Mouse (Mus musculus): Measurements from ENCODE around the gene Mapk8ip2.

Gene Mapk8ip2

DNA sequence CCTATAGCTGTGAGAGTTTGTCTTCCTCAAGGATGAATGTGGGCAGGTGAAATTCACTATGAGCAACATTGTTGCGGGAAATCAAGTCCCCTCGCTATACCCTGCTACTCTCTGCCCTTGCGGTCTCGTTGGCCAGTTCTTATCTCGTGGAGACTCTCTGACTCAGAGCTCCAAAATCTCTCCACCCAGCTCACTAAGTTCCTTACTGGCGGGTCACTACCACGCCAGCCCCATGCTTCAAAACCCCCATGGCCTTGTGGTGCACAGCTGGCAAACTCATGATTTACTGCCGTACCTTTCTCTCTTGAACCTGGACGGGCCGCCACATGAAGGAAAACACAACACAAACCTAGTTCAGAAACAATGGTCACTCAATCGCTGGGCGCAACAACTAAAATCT, 34.5 kb downstream of the Mapk8ip2 start:
- no peak for DNase-seq

DNA sequence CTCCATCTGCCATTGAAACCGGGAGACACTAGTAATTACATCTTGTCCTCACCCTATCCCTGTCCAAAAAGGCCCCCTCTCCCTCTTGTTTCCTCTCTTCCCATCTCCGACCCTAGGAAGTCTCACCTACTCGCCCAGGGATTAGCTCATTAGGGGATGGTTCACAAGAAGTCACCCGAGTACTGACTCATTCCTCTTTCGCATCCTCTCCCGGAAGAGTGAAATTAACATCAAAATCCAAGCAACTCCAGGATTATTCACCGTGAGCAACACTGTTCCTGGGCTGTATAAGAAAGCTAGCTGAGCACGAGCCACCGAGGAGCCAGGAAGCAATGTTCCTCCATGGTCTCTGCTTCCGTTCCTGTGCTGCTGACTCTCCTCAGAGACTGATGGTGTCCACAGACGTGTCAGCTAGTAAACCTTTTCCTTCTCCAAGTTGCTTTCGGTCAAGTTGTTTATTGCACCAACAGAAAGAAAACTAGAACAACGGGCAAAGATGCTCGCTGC, 35.0 kb downstream of the Mapk8ip2 start:
- DNase-seq = no peak

DNA sequence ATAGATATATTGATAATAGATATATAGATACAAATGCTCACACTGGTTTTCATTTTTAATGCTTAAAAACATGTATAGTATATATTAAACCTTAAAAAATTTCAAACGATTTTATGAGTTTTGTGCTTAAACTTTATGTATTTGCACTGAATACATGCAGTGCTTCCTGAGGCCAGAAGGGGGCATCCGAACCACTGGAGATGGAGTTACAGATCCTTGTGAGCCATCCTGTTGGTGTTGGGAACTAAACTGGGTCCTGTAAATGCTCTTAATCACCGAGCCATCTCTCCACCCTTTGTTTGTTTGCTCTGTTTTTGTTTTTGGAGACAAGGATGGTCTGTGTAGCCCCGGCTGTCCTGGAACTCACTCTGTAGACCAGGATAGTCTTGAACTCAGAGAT, 41.3 kb downstream of the Mapk8ip2 start:
- no peak for DNase-seq

DNA sequence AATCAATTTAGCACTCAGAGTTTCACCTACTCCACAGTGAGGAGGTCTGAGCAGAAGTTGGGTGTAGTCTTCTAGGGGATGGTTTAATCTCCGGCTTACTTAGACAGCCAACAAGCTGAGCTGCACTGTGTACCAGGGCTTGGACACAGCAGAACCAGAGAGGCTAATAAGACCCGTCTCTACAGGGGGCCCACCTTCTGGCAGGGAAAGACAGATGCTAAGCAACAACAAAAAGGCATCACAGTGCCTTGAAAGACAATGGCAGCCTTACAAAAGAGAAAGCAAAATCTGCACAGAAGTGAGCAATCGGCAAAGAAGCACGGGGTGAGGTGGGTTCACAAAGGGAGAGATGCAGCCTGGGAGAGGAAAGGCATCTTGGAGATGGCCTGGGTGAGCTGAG, 42.4 kb downstream of the Mapk8ip2 start:
- no peak for DNase-seq

DNA sequence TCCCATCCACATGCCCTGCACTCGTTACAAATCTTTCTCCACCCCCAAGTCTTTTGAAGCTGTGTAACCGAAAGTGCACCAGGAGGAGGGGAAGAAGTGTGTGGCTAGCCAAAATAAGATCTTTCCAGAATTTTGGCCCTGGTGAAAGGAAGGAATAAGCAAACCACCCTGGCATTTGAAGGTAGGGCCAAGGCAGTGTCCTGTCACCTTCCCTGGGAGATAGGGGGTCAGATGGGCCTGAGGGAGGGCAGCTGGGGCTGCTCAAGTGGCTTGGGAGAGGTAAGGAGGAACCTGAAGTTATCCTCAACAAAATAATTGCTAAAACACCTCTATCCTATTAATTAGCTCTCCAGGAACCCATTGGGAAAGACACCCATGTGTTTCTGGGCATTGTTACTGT, 43.1 kb downstream of the Mapk8ip2 start:
- no peak for DNase-seq

DNA sequence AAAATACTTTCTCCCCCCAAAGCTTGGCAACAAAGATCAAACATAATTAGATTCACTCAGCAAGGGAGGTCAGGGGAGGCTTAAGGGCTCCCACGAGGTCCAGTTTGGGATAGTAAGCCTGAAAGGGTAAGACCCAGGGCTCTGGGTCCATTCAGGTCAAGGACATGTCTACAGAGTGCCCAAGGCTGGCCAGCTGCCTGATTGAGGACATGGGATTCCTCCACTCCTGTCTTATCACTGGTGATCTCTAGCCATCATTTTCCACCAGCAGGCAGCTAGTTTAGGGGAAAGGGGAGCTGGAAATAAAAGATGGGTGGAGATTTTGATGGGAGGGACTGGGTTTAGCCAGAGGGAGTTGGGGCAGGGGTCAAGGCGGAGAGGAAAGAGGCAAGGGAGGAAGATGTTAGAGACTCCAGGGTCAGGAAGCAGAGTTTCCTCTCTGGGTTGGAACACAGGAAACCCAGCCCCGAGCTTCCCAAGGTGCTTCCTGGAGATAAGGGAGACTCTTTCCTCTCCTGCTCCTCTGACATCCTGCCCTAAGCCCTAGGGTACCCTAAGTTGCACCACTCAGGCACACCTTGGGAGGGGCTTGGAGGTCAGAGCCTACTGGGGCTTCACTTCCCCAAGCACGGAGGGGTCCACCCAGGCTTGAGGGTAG, 43.8 kb downstream of the Mapk8ip2 start:
- DNase-seq = no peak

DNA sequence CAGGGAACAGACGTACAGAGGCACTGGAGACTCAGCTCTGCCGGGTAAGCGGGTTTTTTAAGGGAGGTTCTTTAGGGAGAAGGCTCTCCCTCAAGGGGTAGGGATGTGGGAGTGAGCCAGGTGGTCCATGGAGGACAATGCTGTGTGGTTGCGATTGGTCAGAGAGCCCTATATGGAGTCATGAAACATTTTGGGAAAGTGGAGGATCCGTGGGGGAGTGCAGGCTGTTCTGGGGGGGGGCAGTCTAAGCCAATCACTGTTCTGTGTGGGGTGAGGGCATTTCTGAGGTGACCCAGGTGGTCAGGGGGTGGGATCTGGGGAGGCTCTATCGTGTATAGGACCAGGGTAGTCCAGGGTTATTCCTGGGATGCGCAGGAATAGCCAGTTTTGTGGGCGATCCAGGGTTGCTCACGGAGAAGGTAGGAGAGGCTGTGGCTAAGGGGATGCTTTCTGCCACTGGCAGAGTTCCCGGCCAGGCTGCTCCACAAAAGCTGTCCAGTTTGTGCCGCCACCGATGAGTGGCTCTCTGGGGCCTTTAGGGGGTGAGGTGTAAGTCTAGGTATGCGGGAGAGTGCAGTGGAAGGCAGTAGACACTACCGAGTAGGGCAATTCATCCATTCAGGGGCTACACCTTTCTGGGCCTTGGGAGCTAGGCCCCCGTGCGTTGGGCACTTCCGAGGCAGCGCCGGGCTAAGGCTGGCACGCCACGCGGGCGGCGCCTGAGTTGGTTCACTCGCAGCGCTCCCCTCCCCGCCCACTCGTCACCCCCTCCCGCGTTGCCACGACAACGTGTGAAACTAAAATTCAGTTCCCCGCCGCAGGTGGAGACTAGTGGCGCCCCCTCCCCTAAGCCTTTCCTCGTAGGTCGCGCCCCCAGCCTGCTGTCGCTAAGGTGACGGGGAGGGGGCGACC, 44.6 kb downstream of the Mapk8ip2 start:
- peak; percentile 70 for DNase-seq

DNA sequence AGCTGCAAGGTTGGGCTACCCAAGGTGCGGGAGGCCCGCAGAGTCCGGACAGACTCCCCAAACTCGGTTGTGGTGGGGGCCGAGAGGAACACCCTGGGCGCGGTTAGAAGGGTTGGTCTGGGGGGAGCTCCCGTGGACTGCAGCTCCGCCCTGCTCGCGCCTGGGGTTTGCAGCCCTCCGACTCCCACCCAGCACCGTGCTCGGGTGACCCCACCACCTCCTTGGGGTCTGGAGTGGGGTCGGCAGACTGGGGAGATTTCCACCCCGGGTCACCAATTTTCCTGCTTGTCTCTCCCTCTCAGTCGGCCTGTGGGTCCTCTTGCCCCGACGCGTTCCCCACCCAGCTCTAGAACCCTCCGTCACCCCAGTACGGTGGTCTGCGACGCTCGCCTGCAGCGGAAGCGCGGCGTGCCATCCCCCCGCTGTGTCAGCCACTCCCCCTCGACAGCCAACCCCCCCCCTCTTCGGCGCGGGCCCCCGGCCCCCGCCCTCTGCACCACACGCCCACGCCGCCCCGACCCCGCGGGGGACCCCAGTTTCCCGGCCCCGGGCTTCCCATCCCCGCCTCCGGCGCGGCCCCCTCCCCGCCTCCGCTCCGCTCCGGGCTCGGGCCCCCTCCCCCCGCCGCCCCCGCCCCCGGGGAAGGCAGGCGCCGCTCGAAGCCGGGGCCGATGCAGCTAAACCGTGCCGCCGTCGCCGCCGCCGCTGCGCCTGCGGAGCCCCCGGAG, 45.4 kb downstream of the Mapk8ip2 start, which contains the start of gene Shank3:
TSS of gene Shank3 (plus strand) at position 663 of the 728 bp plus-strand sequence.
- DNase-seq = no peak

DNA sequence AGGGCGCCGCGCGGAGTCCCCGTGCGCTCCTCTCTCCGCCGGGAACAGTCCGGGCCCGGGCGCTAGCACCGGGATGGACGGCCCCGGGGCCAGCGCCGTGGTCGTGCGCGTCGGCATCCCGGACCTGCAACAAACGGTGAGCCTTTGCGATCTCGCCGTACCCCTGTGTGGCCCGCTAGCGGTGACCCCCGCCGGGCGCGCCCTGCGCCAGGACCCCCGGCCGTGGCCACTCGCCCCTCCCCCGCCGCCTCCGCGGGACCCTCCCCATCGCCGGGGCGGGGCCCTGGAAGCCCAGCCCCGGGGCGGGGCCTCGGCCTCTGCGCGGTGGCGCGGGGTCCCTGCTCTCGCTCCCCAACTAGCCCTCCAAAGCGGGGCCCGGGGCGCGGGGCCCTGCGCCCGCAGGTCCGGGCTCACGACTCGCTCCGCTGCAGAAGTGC, 46.1 kb downstream of the Mapk8ip2 start:
- DNase-seq = no peak

DNA sequence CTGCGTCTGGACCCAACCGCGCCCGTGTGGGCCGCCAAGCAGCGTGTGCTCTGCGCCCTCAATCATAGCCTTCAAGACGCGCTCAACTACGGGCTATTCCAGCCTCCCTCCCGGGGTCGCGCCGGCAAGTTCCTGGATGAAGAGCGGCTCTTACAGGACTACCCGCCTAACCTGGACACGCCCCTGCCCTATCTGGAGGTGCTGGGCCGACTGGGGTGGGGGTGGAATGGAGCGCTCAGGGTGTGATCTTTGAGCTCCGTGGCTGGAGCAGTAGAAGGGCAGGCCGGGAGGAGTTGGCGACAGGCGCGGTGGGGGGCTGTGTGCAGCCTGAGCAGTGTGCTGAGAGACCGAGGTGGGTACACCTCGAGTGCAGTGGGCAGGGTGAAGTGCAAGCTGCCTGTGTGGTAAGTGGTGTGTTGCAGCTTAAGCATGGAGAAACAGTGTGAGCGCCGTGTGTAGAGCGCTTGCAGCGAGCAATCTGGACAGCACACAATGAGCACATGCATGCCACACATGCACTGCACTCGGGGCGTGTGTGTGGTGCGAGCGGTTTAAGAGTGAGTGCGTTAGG, 46.6 kb downstream of the Mapk8ip2 start:
- DNase-seq = peak; percentile 64

DNA sequence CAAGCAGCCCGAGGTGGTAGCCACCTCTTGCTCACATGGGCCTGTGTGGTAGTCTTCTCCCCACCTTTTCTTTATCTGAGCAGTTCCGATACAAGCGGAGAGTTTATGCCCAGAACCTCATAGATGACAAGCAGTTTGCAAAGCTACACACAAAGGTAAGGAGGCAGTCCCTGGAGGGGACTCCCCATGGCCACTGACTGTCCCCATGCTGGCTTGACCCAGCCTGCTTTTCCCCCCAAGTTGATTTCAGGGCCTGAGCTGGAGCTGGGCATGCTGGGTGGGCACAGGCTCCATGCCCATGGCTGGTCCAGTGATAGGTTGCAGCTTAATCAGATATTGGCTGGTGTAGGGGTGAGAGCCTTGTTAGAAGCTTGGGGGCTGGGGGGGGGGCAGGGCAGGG, 47.6 kb downstream of the Mapk8ip2 start:
- DNase-seq = no peak

DNA sequence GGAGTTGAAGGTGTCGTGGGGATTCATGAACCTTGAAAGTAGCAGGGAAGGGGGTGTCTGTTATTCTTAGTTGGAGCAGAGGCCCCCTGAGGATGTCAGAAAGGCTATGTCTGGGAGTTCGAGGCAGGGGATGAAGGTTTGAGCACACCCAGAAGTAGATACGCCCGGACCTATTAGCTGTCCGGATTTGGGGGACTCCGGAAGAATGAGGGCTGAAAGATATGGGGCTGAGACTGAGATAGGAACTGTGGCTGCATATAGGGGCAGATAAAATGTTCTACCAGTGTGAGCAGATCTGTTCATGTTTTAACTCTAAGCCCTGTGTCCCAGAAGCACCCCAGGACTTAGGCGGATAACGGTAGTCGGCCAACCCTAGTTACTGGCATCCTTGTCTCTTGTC, 51.1 kb downstream of the Mapk8ip2 start:
- DNase-seq = no peak

DNA sequence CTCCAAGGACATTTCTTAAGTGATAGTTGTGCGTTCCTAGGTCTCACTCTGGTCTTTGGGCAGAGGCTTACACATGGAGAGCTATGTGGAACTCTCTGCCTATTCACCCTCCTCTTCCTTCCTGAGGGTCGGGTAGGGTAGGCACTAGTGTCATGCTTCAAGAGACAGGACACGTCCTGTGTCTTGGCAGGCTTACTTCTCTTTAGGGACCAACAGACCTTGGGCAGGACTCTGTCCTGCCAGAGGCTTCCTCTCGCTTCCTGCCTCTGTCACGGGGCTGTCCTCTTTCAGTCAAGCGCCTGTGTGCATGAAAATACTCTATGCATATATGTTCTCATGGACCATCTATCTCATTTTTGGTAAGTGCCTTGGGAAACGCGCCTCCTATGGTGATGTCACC, 54.0 kb downstream of the Mapk8ip2 start:
- no peak for DNase-seq

DNA sequence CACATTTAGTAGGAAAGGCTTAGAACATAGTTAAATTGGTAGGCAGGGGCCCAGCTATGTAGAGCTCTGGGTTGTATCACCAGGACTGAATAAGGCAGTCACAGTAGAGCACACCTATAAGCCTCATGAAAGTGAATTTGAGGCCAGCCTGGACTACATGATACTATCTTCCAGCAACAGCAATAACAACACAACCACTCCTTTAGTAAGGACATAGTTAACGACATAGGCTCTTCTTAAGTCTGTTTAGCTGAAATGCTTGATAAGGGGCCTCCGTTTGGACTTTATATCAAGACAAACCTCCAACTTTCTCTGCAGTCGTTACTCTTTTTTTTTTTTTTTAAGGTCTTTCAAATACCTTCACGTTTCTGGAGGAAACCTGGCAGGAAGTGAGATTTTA, 59.0 kb downstream of the Mapk8ip2 start:
- DNase-seq = no peak
